Mouse (Mus musculus) retina, embryonic 14.5 days (tissue): ENCODE results near the gene Osgin1.

Experiments used
- DNase-seq: peaks from one replicate; pipeline ENCODE4 v3.0.0-alpha.2; 2015; ENCODE audit warnings: low spot score

Osgin1 gene

DNA sequence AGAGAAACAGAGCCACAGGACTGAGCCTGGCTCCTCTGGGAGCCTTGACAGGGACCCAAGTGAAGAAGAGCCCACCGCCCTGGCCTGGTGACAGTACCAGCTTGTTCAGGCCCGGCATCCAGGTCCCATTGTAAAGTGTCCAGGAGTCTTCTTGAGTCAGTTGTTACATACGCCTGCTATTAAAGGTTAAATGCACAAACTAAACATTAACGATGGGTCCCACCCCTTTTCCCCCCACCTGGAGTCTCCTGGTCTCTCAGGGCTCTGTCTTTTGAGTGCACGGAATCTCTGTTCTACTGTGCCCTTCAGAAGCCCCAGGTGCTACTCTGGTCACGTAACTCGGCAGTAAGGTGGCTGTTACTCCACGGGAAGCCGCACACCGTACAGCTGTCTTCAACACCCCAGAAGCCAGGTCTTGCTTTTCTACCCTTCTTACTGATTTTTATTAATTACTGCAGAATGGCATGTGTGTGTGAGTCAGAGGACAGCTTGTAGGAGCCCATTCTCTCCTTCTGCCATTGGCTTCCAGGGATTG, 9.7 kb upstream of the Osgin1 start:
- no peak for DNase-seq

DNA sequence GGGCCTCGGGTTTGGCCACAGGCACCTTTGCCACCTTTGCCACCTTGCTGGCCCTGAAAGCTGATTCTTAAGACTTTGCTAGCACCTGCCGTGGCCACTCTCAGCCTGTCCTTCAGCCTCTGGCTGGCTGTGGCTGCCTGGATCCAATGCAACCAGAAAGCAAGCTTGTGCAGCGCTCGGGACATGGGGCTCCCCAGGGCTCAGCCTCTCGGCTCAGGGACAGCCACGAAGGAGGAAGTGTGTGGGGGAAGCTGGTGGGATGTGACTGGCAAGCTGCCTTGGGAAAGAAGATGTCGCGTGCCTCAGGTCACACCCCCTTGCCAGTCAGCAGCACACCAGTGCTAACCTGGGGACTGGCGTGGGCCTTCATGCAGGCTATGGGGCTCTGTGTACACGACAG, 9.2 kb upstream of the Osgin1 start:
- DNase-seq = no peak

GRCm38 (mm10) chr8:119425533-119425932, 8.4 kb upstream of the Osgin1 start:
- no peak for DNase-seq

DNA sequence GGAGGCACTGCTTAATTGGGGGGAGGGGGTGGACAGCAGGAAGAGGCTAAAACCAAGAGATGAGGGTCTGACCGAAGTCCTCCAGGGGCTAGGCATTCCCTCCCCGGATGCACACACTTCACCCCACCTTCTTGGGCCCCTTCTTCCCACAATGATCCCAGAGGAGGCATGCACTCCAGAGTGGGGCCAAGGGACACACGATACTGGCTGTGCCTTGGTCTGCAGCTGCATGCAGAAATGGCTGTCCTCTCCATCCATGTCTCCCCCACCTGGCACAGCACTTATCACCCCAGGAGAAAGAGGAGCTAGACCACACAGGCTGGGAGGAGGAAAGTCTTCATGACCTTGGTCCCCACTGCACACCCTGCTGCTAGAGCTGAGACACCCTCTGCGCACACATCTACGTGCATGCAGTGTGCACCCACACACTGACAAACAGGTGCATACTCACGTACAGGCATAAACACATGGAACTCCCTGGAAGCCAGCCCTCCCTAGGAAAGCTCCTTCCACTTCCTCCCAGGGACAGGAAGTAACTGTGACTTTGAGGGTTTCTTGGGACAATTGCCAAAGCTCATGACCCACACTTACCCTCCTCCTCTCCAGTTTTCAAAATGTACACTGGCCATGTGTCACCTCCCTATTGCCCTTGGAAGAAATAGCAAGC, 7.7 kb upstream of the Osgin1 start:
- no peak for DNase-seq

DNA sequence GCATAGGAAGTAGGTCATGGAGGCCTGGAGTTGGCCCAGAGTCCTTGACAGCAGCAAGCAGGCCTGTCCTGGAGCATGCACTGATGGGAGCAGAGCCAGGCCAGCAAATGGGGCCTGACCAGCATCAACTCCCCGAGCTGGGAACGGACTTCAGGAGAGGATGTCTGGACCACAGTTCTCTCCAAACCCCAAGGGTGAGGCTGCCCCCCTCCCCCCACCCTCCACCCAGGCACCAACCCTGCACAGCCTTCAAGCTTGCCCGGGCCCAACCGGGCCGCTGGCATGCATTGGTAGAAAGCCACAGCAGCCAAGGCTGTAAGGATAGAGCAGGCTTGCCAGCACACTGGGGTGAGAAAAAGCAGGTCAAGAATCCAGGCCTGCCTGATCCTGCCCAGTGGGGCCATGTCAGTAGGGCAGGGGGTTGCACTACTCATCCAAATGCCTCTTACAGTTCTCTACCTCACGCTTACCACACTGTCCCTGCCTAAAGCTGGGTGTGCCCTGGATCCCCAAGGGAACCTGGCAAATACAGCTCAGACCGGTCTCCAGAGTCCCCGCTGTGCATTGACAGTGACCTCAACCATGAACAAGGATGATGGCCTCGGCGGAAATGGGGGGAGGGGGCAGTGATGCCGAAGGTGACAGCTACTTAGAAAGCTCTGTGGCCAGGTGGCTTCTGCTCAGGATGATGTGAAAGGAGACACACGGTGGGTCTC, 6.1 kb upstream of the Osgin1 start:
- DNase-seq = no peak

DNA sequence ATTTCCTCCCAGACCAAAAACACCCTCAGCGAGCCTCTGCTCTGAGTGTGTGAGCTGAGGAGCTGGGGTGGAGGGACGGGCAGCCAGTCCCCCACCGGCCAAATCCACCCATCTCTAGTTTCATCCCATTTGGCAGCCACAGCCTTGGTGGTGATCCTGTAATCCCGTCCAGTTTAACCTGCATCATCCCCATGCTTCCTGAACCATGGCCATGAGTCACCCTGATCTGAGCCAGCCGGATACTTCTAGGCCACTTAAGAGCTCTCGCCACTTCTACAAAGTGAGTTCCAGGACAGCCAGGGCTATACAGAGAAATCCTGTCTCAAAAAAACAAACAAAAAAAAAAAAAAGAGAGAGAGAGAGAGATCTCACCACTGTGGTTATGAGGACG, 5.6 kb upstream of the Osgin1 start:
- DNase-seq = no peak

- DNase-seq = no peak
Observed at GRCm38 (mm10) chr8:119428766-119429327, 5.1 kb upstream of the Osgin1 start.

GRCm38 (mm10) chr8:119429552-119429951, 4.4 kb upstream of the Osgin1 start:
- DNase-seq = no peak

DNA sequence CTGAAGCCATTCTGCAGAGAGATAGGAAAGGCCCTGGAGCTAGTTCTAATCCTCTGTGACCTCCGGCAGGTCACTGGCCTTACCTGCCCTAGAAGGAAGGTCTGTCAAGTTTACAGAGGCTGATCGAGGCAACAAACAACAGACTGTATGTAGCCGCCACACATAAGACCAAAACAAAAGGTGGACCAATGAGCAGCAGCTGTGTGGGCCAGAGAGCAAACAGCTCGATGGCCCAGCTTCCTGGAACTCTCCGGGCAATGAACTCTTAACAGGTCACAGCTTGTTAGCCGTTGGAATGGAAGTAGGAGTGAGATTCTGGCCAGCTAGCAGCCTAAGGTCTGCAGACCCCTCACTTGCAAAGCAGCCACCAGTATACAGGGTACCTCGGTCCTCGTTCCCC, 3.7 kb upstream of the Osgin1 start:
- no peak for DNase-seq

- no peak for DNase-seq
Observed at GRCm38 (mm10) chr8:119430690-119431089, 3.2 kb upstream of the Osgin1 start.

DNA sequence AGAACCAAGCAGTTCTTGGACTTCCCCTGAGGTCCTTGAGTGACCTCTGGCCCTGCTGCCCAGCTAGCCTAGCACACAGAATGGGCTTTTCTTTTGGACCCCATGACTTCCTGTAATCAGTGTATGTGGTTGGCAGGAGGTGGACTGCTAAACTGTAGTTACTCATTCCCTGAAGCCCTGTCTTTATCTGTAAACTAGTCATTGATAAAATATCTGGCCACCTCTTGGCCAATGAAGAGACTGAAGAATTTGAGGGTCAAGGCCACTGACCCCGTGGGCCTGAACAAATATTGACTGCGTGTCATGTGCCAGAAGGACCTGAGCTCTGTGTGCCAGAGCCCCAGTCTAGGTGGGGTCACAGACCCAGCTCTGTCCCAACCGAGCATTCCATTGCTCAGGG, 1.6 kb upstream of the Osgin1 start:
- no peak for DNase-seq

GRCm38 (mm10) chr8:119434569-119434968, 645 bp downstream of the Osgin1 start:
- DNase-seq = no peak

DNA sequence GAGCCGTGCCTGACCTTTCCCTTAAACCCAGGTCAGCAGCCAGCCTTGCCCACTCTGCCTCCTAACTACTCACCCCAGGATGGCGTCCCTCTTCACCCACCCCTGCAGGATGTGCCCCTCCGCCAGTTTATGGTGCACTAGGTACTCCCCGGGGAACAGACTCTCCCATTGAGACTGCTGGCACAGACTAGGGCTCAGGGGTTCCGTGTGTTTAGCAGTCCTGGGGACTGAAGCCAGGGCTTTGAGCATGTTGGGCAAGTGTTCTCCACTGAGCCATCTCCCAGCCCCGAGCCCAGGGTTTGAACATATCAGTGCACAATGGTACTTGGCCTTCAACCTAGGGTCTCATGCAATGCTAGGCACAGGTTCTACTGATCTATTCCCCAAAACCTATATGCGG, 1.6 kb downstream of the Osgin1 start:
- DNase-seq = no peak

GRCm38 (mm10) chr8:119436331-119436730, 2.4 kb downstream of the Osgin1 start:
- DNase-seq = no peak

DNA sequence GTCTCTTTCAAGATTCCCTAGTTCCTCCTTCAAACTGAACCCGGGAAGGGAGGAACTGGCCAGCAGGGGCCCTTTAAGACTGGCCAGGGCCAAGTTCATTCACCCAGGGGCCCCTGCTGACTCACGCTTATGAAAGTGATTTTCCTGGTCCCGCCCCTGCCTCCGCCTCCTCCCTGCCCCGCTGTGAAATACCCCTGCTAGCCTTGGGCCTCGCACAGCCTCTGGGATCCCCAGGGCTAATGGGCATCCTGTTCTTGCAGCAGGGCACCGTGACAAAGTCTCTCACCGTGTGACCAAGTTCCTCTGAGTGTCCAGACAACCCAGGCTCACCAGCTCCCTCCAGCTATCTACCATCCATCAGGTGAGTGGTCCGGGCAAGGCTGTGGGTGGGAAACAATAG, 3.0 kb downstream of the Osgin1 start:
- peak; percentile 30 for DNase-seq

DNA sequence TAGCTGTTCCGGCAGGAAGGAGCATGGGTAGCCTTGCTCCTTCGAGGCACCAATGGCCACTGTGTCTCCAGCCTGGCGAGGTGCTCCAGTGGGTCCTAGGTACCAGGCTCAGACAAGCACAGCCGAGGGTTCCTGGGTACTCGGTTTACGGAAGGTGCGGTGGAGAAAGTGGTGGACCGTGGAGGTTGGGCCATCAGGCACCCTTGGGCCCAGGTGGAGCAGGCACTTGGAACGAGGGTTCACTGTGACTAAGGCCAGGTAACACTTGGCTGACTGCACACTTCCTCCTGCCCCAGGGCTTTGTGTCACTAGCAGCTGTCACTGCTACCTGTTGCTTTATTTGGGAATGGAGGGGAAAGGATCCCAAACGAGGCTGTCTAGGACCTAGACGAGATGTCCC, 3.6 kb downstream of the Osgin1 start:
- no peak for DNase-seq

DNA sequence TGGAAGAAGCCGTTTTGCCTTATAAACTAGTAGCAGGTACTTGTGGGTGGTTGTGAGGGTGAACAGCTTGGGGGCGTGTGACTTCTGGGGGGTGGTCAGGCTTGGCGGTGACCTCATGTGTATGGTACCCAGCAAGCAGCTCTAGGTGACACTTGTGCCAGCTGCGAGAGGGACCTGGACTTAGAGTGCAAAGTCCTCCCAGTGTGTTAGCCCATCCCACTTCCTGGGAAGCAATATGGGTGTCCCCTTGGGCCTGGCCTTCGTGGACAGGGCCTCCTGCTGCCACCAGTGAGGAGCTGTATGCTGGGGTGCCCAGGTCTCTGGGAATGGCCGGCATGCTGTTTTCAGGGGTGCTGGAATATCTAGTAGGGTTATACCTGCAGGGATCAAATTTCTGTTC, 5.0 kb downstream of the Osgin1 start:
- DNase-seq = no peak

GRCm38 (mm10) chr8:119439424-119439823, 5.5 kb downstream of the Osgin1 start:
- no peak for DNase-seq

DNA sequence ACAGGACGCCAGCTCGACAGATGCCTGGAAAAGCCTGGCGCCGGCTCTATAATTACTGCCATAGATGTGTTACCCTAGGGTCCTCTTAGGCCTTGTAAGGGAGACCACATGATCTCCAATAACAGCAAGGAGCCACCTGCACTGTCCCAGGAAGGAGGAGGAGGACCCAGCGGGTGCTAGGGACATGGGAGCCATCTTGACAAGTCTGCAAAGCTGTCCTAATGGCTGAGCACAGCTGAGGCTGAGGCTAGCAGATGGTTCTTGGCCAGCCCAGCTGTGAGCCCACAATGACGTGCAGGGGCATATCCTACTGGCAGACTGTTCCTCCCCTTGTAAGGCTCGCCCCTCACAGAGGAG, 5.9 kb downstream of the Osgin1 start:
- peak; percentile 53 for DNase-seq

DNA sequence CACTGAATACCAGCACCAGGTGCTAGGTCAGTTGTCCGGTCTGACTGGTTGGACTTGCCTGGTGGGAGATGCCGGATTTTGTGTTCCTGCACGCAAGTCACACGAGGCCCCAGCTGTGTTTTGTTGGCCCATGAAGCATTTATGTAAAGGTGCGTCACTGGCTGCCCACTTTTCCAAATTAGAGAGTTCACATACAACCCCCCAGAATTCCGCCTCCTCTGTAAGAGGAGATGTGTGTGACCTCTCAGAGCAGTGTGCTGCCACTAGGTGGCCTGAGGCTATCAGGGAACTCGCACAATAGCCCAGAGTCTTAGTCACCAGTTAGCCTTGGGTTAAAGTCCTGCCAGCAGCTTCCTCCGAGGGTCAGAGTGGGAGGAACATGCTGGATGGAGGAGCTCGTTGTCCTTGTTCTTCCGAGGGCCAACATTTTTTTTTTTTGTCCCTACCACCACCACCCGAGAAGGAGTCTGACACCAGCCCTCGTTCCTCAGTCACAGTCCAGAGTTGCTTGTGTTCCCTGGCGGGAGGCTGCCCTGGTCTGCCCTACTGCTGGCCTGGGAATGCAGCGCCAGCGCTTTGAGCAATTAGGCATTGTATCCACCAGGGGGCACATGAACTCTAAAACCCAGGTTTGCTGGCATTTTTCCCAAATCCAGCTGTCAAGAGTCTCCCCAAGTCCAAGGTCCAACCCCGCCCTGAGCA, 6.5 kb downstream of the Osgin1 start:
- peak; percentile 92 for DNase-seq

- no peak for DNase-seq
Observed at GRCm38 (mm10) chr8:119440952-119441270, 7.0 kb downstream of the Osgin1 start.

GRCm38 (mm10) chr8:119442013-119442412, 8.1 kb downstream of the Osgin1 start:
- DNase-seq = no peak

GRCm38 (mm10) chr8:119442970-119443369, 9.0 kb downstream of the Osgin1 start:
- DNase-seq = no peak
